Mouse (Mus musculus) natural killer cell, adult 2 months (primary cell): ENCODE measurements around the gene Rnf11.
A peak's percentile ranks its signal among the peaks of the same experiment; 100 is the strongest.

Source experiments
- DNase-seq, 2 experiments: peaks; one replicate each; pipeline ENCODE4 v3.0.0; 2022; ENCODE audit warnings: low spot score in 2 of 2

Gene Rnf11

GRCm38 (mm10) chr4:109484621-109485020 is at the start of gene Rnf11:
Gene Rnf11 (minus strand): TSS chr4:109484728.
- DNase-seq, result no peak

- no peak for DNase-seq
Observed at GRCm38 (mm10) chr4:109531111-109531510, 46.6 kb upstream of the Rnf11 start, which contains the start of gene 4930522H14Rik. Gene 4930522H14Rik (minus strand): TSS chr4:109531297.

GRCm38 (mm10) chr4:109530245-109530816 is 45.8 kb upstream of the Rnf11 start:
- DNase-seq, result no peak

GRCm38 (mm10) chr4:109504885-109505284 is 20.4 kb upstream of the Rnf11 start:
- DNase-seq, result peak; percentile 50 to 64

GRCm38 (mm10) chr4:109498476-109498875 is 13.9 kb upstream of the Rnf11 start:
- DNase-seq, result no peak

GRCm38 (mm10) chr4:109493581-109493980 is 9.1 kb upstream of the Rnf11 start:
- no peak for DNase-seq

GRCm38 (mm10) chr4:109488812-109489211 is 4.3 kb upstream of the Rnf11 start:
- DNase-seq, result no peak

GRCm38 (mm10) chr4:109482701-109483100 is 1.8 kb downstream of the Rnf11 start:
- no peak for DNase-seq

GRCm38 (mm10) chr4:109481424-109481823 is 3.1 kb downstream of the Rnf11 start:
- DNase-seq, result no peak

- no peak for DNase-seq
Observed at GRCm38 (mm10) chr4:109477454-109477853, 7.1 kb downstream of the Rnf11 start.

- DNase-seq, result peak; percentile 69 to 72
Observed at GRCm38 (mm10) chr4:109476554-109477014, 7.9 kb downstream of the Rnf11 start.

GRCm38 (mm10) chr4:109475577-109476553 is 8.7 kb downstream of the Rnf11 start:
- DNase-seq, result peak; percentile 17 to 26

GRCm38 (mm10) chr4:109475078-109475477 is 9.4 kb downstream of the Rnf11 start:
- no peak for DNase-seq

GRCm38 (mm10) chr4:109472566-109472965 is 12.0 kb downstream of the Rnf11 start:
- DNase-seq, result no peak

- DNase-seq, result no peak
Observed at GRCm38 (mm10) chr4:109471606-109472005, 12.9 kb downstream of the Rnf11 start.

- DNase-seq, result no peak
Observed at GRCm38 (mm10) chr4:109467687-109468086, 16.8 kb downstream of the Rnf11 start.

GRCm38 (mm10) chr4:109463892-109464291 is 20.6 kb downstream of the Rnf11 start:
- no peak for DNase-seq

GRCm38 (mm10) chr4:109460421-109461179 is 23.9 kb downstream of the Rnf11 start:
- no peak for DNase-seq

GRCm38 (mm10) chr4:109456821-109457220 is 27.7 kb downstream of the Rnf11 start:
- DNase-seq, result no peak

GRCm38 (mm10) chr4:109448531-109448930 is 36.0 kb downstream of the Rnf11 start:
- no peak for DNase-seq

GRCm38 (mm10) chr4:109445956-109446355 is 38.6 kb downstream of the Rnf11 start:
- DNase-seq, result no peak

- DNase-seq, result no peak
Observed at GRCm38 (mm10) chr4:109445397-109445796, 39.1 kb downstream of the Rnf11 start.
